Mouse (Mus musculus): ENCODE measurements around the gene Lipm. TPM values are rescaled to one million over a fixed set of nuclear protein-coding genes. Genes with fewer than 3 reads are reported as not detected.

The Lipm gene
- polyA plus RNA-seq, 1 experiment from 2014 or later = not detected

GRCm38 (mm10) chr19:34165891-34166290, 65.2 kb downstream of the Lipm start, which contains the start of gene Ankrd22:
TSS of gene Ankrd22 (minus strand) at chr19:34166053.
- Histone ChIP-seq H3K27ac (replicated peaks in 1 of 2; ENCODE audit: control insufficient read depth in 1 of 2, insufficient read depth in 1 of 2, low read depth in 2 of 2, low read length in 2 of 2) (no peak within 1 kb of the TSS), H3K4me3 (ENCODE audit: control insufficient read depth in 1 of 2, insufficient read depth in 1 of 2, low read depth in 1 of 2, low read length in 2 of 2) (no peak within 1 kb of the TSS), H3K27me3 (ENCODE audit: control insufficient read depth, insufficient read depth, low read length) (no peaks in the 10 kb centered on the region), H3K4me1 (ENCODE audit: control insufficient read depth in 2 of 2, insufficient read depth in 2 of 2, low read length in 2 of 2) (no peaks in the 10 kb centered on the region), H3K36me3 (ENCODE audit: control insufficient read depth, insufficient read depth, low read length) (no peaks in the 10 kb centered on the region), H3K4me2 (ENCODE audit: low read length) (no peak within 1 kb of the TSS), H3K9me3 (ENCODE audit: control insufficient read depth, low read length) (no peaks in the 10 kb centered on the region), H3K9ac (ENCODE audit: low read length) (no peak within 1 kb of the TSS)
- no peak for ATAC-seq (ENCODE audit: insufficient number of reproducible peaks, insufficient read depth, low FRiP score, low read depth)
- 76% methylated on average over 5 of the region's 5 CpGs for WGBS

DNA sequence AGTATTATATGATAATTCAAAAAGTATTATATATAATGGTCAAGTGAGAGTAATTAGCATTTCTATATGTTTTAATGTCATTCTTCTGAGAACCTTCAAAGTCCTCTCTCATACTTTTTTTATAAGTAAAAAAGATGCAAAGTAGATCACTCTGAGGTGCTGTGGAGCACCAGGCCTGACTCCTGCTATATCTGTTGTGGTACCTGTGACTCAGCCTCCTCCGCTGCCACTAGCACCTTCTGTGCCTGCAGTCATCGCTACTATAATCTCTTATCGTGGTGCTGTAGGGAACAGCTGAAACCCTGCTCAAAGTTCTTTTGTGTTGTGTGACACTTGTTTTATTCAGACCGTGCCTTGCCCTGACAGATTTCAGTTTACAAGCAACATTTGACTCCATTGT, 65.7 kb downstream of the Lipm start:
- Histone ChIP-seq H3K36me3 (ENCODE audit: control insufficient read depth, insufficient read depth, low read length) (no peaks in the 10 kb centered on the region), H3K27ac (replicated peaks in 1 of 2; ENCODE audit: control insufficient read depth in 1 of 2, insufficient read depth in 1 of 2, low read depth in 2 of 2, low read length in 2 of 2) (no peak overlapping the region), H3K9ac (ENCODE audit: low read length) (no peak overlapping the region), H3K27me3 (ENCODE audit: control insufficient read depth, insufficient read depth, low read length) (no peaks in the 10 kb centered on the region), H3K9me3 (ENCODE audit: control insufficient read depth, low read length) (no peaks in the 10 kb centered on the region), H3K4me2 (ENCODE audit: low read length) (no peak overlapping the region), H3K4me1 (ENCODE audit: control insufficient read depth in 2 of 2, insufficient read depth in 2 of 2, low read length in 2 of 2) (no peaks in the 10 kb centered on the region), H3K4me3 (ENCODE audit: control insufficient read depth in 1 of 2, insufficient read depth in 1 of 2, low read depth in 1 of 2, low read length in 2 of 2) (no peak overlapping the region)
- ATAC-seq (ENCODE audit: insufficient number of reproducible peaks, insufficient read depth, low FRiP score, low read depth) = no peak
- 76% methylated on average over 4 of the region's 4 CpGs for WGBS

- H3K4me1 ChIP-seq (ENCODE audit: control insufficient read depth in 2 of 2, insufficient read depth in 2 of 2, low read length in 2 of 2) = no peaks in the 10 kb centered on the region
- 67% methylated on average over 7 of the region's 7 CpGs for whole genome bisulfite sequencing
- H3K36me3 ChIP-seq (ENCODE audit: control insufficient read depth, insufficient read depth, low read length) = no peaks in the 10 kb centered on the region
- H3K9me3 ChIP-seq (ENCODE audit: control insufficient read depth, low read length) = no peaks in the 10 kb centered on the region
- no peak for ATAC-seq (ENCODE audit: insufficient number of reproducible peaks, insufficient read depth, low FRiP score, low read depth)
- H3K4me3 ChIP-seq (ENCODE audit: control insufficient read depth in 1 of 2, insufficient read depth in 1 of 2, low read depth in 1 of 2, low read length in 2 of 2) = no peak overlapping the region
- H3K27me3 ChIP-seq (ENCODE audit: control insufficient read depth, insufficient read depth, low read length) = no peaks in the 10 kb centered on the region
- no peak overlapping the region for H3K4me2 ChIP-seq (ENCODE audit: low read length)
- H3K9ac ChIP-seq (ENCODE audit: low read length) = no peak overlapping the region
- no peak overlapping the region for H3K27ac ChIP-seq (replicated peaks in 1 of 2; ENCODE audit: control insufficient read depth in 1 of 2, insufficient read depth in 1 of 2, low read depth in 2 of 2, low read length in 2 of 2)
These were observed 67.3 kb downstream of the Lipm start for GRCm38 (mm10) chr19:34167896-34168661.

DNA sequence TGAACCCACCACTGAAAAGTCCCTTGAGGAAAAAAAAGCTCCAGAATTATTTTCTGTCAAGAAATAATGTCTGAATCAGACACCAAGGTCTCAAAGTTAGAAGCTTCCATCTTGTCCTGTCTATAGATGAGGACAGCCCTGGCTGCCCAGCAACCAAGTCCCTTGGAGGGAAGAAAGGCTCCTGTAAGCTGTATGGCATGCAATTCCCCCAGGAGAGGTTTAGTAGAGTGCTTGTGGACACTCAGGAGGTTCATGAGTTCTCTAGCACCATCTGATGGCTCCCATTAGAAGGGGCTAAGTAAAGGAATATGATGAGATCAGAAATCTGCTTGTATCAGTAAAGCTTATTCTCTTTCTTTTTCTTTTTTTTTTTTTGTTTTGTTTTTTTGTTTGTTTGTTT, 68.4 kb downstream of the Lipm start:
- Histone ChIP-seq H3K4me3 (ENCODE audit: control insufficient read depth in 1 of 2, insufficient read depth in 1 of 2, low read depth in 1 of 2, low read length in 2 of 2) (no peak overlapping the region), H3K9ac (ENCODE audit: low read length) (no peak overlapping the region), H3K4me2 (ENCODE audit: low read length) (no peak overlapping the region), H3K27me3 (ENCODE audit: control insufficient read depth, insufficient read depth, low read length) (no peaks in the 10 kb centered on the region), H3K9me3 (ENCODE audit: control insufficient read depth, low read length) (no peaks in the 10 kb centered on the region), H3K27ac (replicated peaks in 1 of 2; ENCODE audit: control insufficient read depth in 1 of 2, insufficient read depth in 1 of 2, low read depth in 2 of 2, low read length in 2 of 2) (no peak overlapping the region), H3K4me1 (ENCODE audit: control insufficient read depth in 2 of 2, insufficient read depth in 2 of 2, low read length in 2 of 2) (peaks cover 0 to 4% of the 10 kb centered on the region in 2 experiments; a peak in 1 of 4 replicates), H3K36me3 (ENCODE audit: control insufficient read depth, insufficient read depth, low read length) (no peaks in the 10 kb centered on the region)
- ATAC-seq (ENCODE audit: insufficient number of reproducible peaks, insufficient read depth, low FRiP score, low read depth) = no peak

DNA sequence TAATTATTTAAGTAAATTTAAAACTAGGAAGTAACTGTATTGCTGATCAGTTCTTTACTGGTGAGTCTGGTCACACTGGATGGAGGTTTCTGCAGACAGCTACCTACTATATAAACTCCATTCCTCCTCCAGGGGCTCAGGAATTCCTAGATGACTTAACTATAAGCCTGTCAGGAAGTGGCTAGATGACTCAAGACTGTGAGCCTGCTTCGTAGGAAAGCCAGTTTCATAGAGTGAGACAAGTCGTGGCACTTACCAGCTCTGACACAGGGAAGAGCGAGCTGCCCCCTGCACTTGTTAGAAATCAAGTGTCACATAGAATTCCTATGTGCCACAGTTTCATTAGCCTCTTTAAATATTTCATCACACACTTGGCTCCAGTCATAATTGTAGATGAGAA, 70.4 kb downstream of the Lipm start:
- Histone ChIP-seq H3K27ac (replicated peaks in 1 of 2; ENCODE audit: control insufficient read depth in 1 of 2, insufficient read depth in 1 of 2, low read depth in 2 of 2, low read length in 2 of 2) (no peak overlapping the region), H3K4me1 (ENCODE audit: control insufficient read depth in 2 of 2, insufficient read depth in 2 of 2, low read length in 2 of 2) (peaks cover 0 to 6% of the 10 kb centered on the region in 2 experiments; a peak in 1 of 4 replicates), H3K27me3 (ENCODE audit: control insufficient read depth, insufficient read depth, low read length) (no peaks in the 10 kb centered on the region), H3K36me3 (ENCODE audit: control insufficient read depth, insufficient read depth, low read length) (no peaks in the 10 kb centered on the region), H3K4me2 (ENCODE audit: low read length) (no peak overlapping the region), H3K4me3 (ENCODE audit: control insufficient read depth in 1 of 2, insufficient read depth in 1 of 2, low read depth in 1 of 2, low read length in 2 of 2) (no peak overlapping the region), H3K9ac (ENCODE audit: low read length) (no peak overlapping the region), H3K9me3 (ENCODE audit: control insufficient read depth, low read length) (no peaks in the 10 kb centered on the region)
- WGBS = 47% methylated on average over 3 of the region's 3 CpGs
- no peak for ATAC-seq (ENCODE audit: insufficient number of reproducible peaks, insufficient read depth, low FRiP score, low read depth)

Small RNA genes within 50 kb of the gene (microRNA-seq; reads per million reads assigned to microRNA genes)
- not detected for gene Gm23334

Other genes starting within 250 kb of the Lipm start
- gene Lipf, start 139.7 kb upstream of the Lipm start, polyA plus RNA-seq (2014; fragmentation: Nextera tagmentation; extraction: Ambion mirVana) = 0.19 TPM in 1 of 2 replicates, not detected in the other
- gene Lipk, start 92.6 kb upstream of the Lipm start, polyA plus RNA-seq (2014; fragmentation: Nextera tagmentation; extraction: Ambion mirVana) = not detected in 2 replicates
- gene Lipn, start 33.6 kb upstream of the Lipm start, polyA plus RNA-seq (2014; fragmentation: Nextera tagmentation; extraction: Ambion mirVana) = not detected in 2 replicates
- gene Ankrd22, start 65.1 kb downstream of the Lipm start, polyA plus RNA-seq (2014; fragmentation: Nextera tagmentation; extraction: Ambion mirVana) = not detected in 2 replicates
- gene Stambpl1, start 91.3 kb downstream of the Lipm start, polyA plus RNA-seq (2014; fragmentation: Nextera tagmentation; extraction: Ambion mirVana) = 6.5 and 7.5 TPM in 2 replicates
- gene Acta2, start 154.7 kb downstream of the Lipm start, polyA plus RNA-seq (2014; fragmentation: Nextera tagmentation; extraction: Ambion mirVana) = 1,199 and 1,305 TPM in 2 replicates
- gene Fas, start 189.7 kb downstream of the Lipm start, polyA plus RNA-seq (2014; fragmentation: Nextera tagmentation; extraction: Ambion mirVana) = 3.5 and 4.4 TPM in 2 replicates